In the genomic region with DNA sequence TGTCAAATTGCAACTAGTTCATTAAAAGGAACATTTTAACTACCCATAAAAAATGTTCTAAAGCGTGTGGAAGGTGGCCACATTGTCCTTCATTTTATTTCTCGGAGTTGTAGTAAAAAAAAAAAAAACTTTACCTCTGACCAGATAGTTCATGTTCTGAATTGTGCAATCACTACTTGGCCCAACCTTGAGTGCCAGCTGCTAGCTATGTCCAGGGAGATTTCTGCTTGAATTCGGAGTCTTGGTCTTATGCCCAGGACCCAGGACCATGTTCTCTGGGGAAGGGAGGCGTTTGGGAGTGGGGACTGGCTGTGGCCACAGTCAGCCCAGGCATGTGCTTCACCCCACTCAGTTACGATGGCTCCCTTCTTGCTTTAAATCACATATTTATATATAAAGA, we compare ENCODE assay signal across 14 mouse cellular contexts. TPM values are rescaled to one million over a fixed set of nuclear protein-coding genes. Genes with fewer than 3 reads are reported as not detected.
DNase-seq lines count a peak whose midpoint lies in the region.
"Had no signal": no experiment of that assay in that cellular context is flagged by ENCODE, and none has a peak within 500 bp of the region (broad histone marks: within the 10 kb centered on the region; RNA-seq: fewer than 3 reads in every experiment).

No protein-coding gene starts in this region.

- DNase-seq in adrenal gland, adult 8-10 months, result peak; percentile 33
- no peak for DNase-seq in adrenal gland, adult 18-20 months (ENCODE audit: low spot score in 2 of 2)
- peak; percentile 7 for DNase-seq in left cerebral cortex, postnatal 4 days
- DNase-seq in left cerebral cortex, postnatal 10 days (ENCODE audit: extremely low spot score in 1 of 2, low spot score in 2 of 2), result no peak
- DNase-seq in NIH3T3 (ENCODE audit: low read depth), result peak; percentile 30
- DNase-seq in skeletal muscle tissue, adult 2 months (ENCODE audit: low read depth, low spot score), result peak; percentile 32
- no peak for DNase-seq in cerebellum, postnatal 36 days
- DNase-seq: cerebellum, adult 2 months; gastrocnemius, adult 2 months; heart, postnatal 36 days; lung, adult 2 months; lung, postnatal 4 days; retina, postnatal 1 day; thymus, postnatal 14 days had no signal

- intact Hi-C loops in left cerebral cortex, postnatal 4 days (cut with DNase I), result no loop called here
- intact Hi-C loops in left cerebral cortex, postnatal 10 days (cut with DNase I), result no loop called here

RNA-seq across cellular contexts. Expression of a gene that starts 54.9 kb away (rescaled TPM):
- total RNA-seq in adrenal gland, adult 8-10 months (2022), result 100 to 1,000 TPM; 173 to 211 (median 196) TPM
- 100 to 1,000 TPM; 169 to 187 TPM for total RNA-seq in adrenal gland, adult 18-20 months (2021)
- total RNA-seq in left cerebral cortex, postnatal 4 days (2021), result 10 to 100 TPM; 89.3 to 89.6 TPM
- total RNA-seq in left cerebral cortex, postnatal 10 days (2021), result 10 to 100 TPM; 90.9 to 96.4 TPM

RNA-seq across cellular contexts. Expression of a gene that starts 59.3 kb away (rescaled TPM):
- total RNA-seq in adrenal gland, adult 8-10 months (2022), result 10 to 100 TPM; 71.2 to 80.5 (median 77.9) TPM
- 10 to 100 TPM; 78.4 to 80.0 TPM for total RNA-seq in adrenal gland, adult 18-20 months (2021)
- 10 to 100 TPM; 51.5 to 53.2 TPM for total RNA-seq in left cerebral cortex, postnatal 4 days (2021)
- total RNA-seq in left cerebral cortex, postnatal 10 days (2021), result 10 to 100 TPM; 52.9 to 53.1 TPM

Comparison
In these comparisons a context has a peak if more than half of its experiments do, and no peak if none do; other contexts are left out.
1. DNase-seq: peak in adrenal gland, adult 8-10 months (single experiment), left cerebral cortex, postnatal 4 days (single experiment), NIH3T3 (single experiment) and skeletal muscle tissue, adult 2 months (single experiment); none in adrenal gland, adult 18-20 months (0 of 2), left cerebral cortex, postnatal 10 days (0 of 2) and cerebellum, postnatal 36 days (0 of 2).